Mouse (Mus musculus): ENCODE measurements around the gene Ttc22.
A peak's percentile ranks its signal among the peaks of the same experiment; 100 is the strongest.

The Ttc22 gene

DNA sequence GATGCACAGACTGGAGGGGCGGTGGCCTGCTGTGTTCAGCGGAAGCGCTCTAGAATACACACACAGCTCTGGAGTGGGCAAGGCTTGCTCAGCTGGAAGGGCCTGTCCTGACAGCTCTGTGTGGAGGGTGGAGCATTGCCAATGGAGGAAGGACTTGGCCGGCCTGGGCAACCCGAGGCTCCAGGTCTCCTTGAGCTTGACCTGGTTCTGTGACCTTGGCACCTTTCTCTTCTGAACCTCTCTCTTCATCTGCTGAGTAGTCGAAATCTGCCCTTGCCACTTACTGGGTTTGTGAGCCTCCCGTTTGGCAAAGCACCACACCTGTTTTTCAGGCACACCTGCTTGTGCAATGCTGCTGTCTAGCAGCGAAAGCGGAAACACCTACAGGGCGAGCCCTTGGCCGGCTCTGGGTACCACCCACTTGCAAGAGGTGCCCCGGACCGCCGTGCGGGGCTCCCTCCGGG, at the start of gene Ttc22:
Gene Ttc22 (plus strand): TSS at position 403 of the 464 bp plus-strand sequence.
- DNase-seq (ENCODE audit: low spot score): peak; percentile 56

DNA sequence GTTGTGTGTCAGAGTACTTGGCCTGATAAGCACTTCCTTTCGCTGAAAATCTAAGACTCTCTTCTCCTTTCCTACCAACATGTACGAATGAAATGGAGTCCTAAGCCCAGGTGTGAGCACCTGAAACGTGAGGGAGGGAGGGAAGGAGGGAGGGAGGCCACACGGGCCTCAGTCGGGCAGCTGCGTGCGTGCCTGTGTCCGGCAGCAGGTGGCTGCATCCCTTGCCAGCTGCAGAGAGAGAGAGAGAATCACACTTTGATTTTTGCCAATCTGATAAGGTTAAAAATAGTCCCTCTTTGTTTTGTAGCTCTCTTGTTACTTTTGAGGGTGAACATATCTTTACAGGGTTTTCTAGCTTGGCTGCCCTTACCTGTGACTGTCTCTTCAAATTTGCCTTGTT, 47.2 kb upstream of the Ttc22 start:
- no peak for DNase-seq (ENCODE audit: low spot score)

DNA sequence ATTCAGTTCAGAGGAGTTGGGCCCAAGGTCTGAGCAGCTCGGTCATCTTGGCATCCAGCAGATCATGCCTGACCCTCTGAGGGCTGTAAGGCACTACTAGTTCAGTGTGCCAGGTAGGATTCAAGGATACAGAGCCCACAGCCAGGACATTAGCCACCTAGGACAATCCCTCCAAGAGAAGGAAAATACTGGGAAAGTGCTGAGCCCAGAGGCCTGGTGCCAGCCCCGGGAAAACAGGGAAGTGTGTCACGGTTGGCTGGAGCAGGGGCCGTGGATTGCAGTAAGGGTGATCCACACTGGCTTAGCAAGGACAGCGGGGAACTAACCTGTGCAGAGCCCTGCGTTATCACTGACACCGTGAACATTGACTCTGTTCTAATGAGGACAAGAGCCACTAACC, 44.7 kb upstream of the Ttc22 start:
- no peak for DNase-seq (ENCODE audit: low spot score)

DNA sequence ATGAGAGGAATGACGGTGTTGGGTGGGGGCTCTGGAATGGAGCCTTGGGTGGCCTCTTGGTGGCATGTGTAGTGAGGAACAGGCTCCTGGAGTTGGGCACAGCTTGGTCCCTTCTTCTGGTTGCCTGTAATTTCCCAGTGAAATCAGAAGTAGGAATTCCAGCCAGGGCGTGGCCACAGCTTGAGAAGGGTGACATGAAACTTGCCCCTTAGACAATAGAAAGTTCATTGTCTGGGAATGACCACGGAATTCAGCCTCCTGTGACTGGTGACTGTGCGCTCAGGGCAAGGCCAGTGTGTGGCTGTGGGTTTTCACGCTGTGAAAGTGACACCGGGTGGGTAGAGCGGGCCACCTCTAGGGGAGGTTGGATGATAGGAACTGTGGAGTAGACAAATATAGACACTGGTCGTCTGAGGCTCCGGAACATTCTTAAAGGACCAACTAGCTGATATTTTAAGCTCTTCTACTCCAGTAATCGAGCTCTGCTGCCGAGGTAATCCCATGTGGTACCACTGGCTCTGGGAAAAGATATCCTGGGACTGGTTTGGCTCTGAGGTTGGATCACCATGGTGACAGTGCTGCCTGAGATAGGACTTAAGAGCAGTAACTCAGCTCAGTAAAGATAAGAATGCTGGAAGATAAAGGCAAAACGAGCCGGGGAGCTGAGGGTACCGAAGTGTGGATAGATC, 40.9 kb upstream of the Ttc22 start:
- no peak for DNase-seq (ENCODE audit: low spot score)

DNA sequence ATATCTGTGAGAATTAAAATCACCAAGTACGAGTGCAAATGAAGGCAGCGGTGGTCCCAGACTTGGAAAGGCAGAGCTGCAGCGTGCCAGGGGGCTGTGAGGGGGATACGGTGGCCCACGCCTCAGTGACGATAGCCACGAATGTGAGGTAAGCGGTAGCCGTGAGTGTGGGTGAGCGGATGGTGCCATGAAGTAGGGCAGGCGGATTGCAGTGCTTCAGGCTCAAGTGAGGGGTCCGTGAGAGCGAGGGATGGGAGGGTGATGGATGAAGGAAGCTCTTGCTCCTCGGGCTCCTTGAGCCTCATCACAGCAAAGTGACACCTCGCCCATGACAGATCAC, 40.4 kb upstream of the Ttc22 start:
- no peak for DNase-seq (ENCODE audit: low spot score)

DNA sequence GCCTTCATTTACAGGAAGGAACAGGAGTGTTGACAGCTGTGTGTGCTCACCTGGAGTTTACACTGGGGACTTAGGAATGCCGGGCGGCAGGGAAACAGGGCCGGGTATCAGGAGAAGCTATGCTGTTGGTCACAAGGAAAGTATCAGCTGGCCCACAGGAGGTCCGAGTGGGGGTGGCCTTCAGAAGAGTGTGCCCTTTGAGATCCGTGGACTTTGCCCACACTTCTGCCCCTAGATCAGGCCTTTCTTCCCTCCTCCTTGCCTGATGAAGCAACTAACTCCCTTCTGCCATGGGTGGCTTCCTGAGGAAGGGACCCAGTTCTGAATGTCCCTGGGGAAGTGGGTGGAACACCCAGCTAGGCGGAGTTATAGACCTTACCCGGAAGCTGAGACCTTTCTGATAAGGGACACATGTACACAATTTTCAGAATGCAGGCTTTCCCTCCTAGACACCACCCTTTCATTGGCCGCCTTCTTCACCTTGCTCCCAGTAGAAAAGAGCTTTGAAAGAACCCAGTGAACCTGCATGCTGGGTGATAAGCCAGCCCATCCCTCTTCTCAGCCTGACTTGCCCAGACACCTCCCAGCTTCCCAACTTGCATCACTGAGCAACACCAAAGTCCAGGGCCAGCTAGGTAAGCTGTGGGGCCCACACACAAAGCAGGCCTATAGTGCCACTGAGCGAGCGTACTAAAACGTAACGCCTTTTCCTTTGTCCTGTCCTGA, 39.6 kb upstream of the Ttc22 start:
- no peak for DNase-seq (ENCODE audit: low spot score)

DNA sequence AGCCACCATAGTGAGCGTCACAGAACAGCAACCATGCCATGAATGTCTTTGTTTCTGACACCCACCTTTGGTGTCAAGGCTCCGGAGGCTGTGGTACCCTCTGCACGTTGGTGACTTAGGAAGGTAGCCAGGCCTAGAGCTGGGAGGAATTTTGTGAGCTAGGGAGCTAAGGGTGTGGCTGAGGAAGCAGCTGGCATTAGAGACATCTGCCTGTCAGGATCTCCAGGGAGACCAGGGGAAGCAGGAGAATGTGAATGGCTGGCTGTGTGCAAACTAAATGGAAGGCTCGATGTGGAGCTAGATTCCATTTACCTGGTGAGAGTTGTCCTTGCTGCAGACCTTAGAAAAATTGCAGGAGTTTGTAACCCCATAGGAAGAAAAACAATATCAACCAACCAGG, 37.6 kb upstream of the Ttc22 start:
- no peak for DNase-seq (ENCODE audit: low spot score)

DNA sequence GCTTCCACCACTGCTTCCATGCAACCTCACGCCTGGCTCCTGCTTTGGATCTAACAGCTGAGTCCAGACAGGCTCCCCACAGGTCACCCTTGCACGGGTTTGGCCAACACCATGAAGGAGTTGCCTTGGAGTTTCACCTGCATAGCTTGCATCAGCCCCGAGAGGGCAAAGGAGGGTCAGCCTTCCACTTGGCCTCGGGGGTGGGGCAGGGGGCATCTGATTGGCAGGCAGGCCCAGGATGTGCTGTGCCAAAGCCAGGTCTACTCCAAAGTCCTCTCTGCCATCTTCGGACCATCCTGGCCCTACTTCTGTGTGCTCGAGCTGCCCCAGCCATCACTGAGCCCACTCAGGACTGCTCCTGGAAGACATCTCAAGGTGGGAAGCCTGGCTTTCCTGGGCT, 35.2 kb upstream of the Ttc22 start:
- no peak for DNase-seq (ENCODE audit: low spot score)

DNA sequence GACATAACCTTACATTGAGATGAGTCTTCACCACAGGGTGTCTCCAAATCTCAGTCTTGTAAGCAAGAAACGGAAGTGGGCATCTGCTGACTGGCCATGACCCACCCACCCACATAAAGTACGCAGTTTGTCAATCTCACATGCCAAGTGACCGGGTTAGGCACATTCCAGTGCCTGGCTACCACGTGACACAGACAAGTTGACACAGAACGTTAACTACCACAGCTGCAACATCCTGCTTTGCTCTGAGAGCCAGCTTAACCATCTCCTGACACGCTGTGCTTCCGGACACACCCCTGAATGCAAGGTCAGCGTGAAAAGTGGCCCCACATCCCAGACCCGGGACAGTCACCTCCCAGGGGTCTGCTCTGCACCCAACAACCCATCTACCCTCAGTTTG, 32.1 kb upstream of the Ttc22 start:
- DNase-seq (ENCODE audit: low spot score): peak; percentile 32

DNA sequence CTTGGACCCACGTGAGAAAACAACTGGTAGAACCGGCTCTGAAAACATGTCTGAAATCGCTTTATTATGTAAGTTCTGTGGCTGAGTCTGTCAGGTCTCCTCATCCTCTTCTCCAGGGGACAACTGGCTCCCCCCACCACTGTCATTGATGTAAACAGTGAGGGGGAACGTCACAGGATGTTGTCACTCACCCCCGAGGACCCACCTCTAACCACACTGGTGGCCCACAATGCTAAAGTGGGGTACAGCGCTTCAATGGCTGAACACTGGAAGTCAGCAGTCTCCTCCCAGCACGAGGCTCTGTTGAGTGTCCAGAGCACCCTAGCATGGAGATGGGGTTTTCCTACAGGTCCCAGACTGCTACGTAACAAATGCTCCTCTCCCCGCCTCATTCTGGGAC, 31.4 kb upstream of the Ttc22 start:
- DNase-seq (ENCODE audit: low spot score): no peak

DNA sequence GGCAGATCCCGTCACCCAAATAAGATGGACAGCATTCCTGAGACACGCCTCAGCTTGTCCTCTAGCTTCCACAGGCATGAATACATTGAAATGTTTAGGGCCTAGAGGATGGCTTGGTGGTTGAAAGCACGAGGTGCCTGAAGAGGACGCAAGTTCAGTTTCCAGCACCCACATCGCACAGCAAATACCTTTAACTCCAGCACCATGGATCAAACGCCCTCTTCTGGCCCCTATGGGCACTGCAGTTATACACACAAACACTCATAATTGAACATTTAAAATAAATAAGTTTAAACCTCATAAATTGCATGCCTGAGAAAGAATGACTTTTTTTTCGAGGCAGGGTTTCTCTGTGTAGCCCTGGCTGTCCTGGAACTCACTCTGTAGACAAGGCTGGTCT, 28.6 kb upstream of the Ttc22 start:
- no peak for DNase-seq (ENCODE audit: low spot score)

DNA sequence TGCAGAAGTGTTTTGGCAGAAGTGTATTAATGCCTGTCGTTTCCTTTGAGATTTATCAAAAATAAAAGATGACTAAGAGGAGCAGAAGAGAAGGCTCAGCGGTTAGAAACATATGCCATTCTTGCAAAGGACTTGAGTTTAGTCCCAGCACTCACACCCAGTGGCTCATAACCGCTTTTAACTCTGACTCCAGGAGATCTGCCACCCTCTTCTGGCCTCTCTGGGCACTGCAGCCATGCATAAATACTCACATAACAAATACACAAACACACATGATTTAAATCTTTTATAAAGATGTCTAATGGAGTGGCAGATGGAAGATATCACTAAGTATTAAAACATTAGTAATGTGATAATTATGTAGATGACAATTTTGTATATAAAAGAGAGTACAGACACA, 26.0 kb upstream of the Ttc22 start:
- no peak for DNase-seq (ENCODE audit: low spot score)

DNA sequence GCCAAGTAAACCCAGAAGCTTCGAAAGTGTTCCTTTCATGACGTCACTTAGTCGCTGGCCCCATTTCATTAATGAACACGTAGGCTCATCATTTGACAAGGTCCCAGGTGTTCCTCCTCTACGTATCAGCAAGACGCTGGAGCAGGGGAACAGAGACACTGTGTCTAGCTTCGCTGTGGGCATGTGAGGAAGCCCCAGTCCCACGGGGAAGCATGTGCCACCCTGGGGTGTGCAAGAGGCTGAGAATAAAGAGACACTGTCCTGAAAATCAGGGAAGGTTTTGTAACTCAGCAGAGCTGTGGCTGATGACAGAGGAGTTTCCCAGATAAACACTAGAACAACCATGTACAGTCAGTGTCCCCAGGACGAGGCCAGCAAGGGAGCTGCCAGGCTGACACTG, 25.2 kb upstream of the Ttc22 start:
- DNase-seq (ENCODE audit: low spot score): no peak

DNA sequence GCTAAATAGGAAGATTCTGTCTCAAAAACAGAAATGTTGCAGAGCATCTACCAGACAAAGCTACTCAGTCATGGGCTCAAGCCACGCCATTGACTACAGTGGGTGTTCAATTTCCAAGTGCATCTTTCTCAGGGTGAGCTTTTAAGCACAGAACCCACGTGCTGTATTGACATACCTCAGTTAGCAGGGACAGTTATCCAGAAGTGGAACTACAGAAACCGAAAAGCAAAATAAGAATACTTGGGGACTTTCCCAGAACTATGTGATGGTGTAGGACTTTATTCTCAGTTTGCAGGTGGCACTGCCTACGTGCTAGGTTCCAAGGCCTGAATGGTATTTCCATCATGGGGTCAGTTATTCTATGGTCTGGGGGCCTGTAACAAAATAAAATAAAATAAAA, 24.5 kb upstream of the Ttc22 start:
- no peak for DNase-seq (ENCODE audit: low spot score)

DNA sequence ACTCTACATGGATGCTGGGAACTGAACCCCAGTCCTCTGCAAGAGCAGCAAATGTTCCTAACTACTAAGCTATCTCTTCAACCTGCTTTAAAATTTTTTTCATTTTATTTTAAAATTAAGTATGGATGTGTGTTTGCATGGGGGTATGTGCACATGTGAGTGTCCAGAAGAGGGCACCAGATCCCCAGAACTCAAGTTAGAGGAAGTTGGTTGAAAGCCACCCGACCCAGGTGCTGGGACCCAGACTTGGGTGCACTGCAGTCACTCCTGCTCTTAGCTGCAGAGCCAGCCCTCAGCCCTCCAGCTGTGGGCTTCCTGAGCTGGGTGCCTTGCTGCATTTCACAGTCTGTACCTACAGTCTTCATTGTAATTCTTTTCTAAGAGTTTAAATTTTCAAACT, 22.8 kb upstream of the Ttc22 start:
- no peak for DNase-seq (ENCODE audit: low spot score)

DNA sequence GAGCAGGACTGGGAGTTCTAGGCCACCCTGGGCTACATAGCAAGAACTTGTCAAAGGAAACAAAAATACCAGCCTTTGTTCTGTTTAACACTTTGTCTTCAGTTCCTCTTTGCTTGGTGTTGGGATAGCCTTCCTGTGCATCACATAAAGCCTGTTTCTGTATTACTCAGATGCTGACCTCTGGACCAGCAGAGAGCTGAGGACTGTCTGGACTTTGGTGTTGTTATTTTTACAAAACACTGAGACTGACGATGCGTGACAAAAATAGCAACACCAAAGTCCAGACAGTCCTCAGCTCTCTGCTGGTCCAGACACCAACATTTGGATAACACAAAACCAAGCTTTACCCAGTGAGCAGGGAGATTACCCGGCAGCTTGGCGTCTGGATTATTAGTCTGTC, 21.5 kb upstream of the Ttc22 start:
- no peak for DNase-seq (ENCODE audit: low spot score)

DNA sequence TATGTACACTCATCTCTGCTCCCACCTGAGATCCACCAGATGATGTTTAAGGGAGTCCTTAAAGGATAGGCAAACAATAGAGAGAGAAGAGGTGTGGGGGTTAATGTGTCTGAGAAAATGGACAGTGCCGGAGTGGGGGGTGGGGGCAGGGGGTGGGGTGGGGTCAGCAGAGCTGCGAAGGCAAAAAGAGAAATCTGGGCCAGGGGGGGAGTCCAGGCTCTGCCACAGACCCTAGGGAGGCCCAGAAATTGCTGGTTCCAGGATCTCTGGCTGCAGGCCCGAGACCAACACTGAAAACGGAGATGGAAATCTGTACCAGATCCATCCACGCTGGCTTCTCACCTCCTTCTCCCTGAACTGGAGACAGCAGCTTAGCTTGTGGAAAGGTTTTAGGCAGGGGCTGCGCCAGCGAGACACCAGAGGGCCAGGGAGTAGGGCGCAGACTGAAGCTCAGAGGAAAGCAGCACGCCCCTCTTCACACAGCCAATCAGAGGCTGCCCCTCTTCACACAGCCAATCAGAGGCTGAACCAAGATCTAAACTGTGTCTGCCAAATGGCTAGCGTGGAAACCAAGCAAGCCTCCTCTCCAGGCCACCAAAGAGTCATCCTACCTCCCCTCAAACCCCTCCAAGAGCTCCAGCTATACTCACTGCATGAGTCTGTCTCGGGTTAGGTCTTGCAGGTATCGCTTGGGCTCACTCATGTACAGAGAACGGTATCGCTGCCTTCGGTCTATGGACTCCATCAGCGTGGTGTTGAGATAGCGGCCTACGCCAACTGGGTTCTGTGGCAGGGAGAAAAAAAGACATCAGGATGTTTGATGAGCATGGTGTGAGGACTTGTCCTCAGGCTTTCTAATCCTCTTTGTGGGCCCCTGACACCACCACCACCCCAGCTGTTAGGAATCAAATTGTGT, 15.3 kb upstream of the Ttc22 start:
- no peak for DNase-seq (ENCODE audit: low spot score)

DNA sequence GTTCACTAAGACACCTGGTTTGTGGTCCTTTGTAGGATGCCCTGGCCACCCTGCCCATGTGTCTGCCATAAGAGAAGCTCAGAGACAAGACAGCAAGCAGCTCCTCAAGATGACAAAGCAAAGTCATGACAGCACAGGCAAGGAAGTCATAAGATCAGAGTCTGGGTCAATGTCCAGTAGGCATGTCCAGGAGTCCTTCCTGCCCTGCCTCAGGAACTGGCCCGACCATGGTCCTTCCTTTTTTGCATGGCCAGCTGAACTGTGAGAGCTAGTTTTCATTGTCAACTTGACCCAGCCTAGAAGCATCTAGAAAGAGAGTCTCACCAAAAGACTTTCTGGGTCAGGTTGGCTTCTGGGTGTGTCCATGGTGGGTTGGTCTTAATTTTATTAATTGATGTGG, 14.3 kb upstream of the Ttc22 start:
- no peak for DNase-seq (ENCODE audit: low spot score)

DNA sequence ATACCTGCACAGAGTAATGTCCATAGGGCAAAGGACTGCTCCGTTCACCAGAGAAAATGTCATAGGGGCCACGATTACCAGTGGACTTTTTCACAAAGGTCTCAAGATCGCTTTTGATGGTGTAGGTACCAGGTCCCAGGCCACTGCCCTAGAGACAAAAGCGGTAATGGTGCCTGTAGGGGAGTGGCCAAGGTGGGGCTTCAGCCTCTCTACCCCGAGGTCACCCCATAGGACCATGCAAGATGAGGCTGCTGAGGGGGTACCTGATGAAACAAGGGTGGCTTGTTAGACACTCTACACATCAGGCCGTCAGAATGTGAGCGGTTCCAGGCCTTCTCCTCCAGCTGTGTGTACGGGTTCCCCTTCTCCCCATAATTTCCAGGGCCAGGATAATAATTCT, 9.1 kb upstream of the Ttc22 start:
- no peak for DNase-seq (ENCODE audit: low spot score)

DNA sequence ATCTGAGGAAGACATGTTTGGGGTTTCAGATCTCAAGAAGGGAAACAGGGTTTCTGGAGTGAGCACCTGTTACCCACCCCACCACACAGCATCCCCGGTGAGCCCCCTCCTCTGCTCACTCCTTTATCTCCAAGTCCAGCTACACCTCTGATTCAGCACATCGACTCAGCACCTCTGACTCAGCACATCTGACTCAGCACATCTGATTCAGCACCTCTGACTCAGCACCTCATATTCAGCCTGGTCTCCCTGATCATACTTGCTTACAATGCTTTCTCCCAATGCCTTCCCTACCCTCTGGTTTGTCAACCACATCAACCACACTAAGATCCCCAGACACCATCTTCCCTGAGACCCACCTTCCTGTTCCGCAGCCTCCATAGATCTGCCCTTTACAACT, 8.7 kb upstream of the Ttc22 start:
- DNase-seq (ENCODE audit: low spot score): no peak

DNA sequence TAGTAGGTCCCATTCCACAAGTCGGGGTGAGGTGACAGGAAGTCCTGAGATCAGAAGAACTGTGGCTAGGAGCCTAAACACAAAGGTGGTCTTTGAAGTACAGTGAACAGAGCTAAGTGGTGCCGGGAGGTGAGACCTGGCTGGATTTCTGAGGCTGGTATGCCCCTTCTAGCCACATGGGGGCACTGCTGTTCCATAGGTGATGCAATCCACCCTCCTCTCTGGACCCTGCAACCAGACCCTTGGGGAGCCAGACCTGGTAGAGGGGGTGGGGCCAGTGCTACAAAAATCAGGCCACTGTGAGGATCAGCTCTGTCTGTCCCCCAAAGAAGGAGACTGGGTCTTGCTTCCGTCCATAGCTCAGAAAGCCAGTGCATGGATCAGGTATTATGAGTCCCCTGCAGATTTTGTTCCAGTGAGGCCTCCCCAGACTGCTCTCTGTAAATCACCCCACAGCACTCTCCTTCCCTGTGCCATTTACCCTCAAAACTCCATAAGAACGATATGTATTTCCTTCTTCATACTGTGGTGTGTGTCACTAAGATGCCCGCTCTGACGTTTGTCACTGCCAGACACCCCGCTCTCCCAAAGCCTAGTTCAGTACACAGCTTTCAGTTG, 7.9 kb upstream of the Ttc22 start:
- DNase-seq (ENCODE audit: low spot score): peak; percentile 65

DNA sequence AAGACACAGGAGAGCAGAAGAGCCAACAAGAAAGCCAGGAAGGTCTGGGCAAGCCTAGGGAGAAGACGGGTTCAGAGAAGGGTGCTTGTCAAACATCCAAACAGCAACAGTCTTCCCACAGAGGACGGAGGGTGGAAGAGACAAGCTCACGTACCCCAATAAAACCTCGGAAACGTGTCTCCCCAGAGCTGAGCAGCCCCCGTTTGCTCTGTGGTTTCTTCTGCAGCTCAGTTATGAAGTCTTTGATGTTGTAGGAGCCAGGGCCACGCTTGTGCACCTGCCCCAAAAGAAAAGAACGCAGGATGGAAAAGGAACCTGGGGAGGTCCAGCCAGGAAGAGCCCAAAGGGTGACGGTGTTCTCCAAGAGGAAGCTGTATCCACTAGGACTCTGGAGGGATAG, 7.4 kb upstream of the Ttc22 start:
- no peak for DNase-seq (ENCODE audit: low spot score)

DNA sequence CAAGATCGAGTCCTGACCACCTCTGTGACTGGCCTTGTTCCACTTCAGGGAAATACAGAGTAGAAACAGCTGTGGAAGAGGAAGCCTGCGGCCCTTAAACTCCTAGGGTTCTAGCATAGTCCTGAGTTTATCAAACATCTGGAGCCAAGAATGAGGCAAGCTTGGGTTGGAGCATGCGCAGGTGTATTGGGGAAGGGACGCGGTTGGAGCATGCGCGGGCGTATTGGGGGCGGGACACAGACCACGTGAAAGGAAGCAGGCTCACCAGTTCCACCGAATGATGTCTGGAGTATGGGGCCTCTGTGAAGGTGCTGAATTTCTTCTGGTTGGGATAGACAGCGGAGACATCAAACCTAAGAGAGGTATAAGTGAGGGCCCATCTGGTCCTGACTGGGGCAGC, 6.6 kb upstream of the Ttc22 start:
- DNase-seq (ENCODE audit: low spot score): no peak

All from urinary bladder, postnatal 25 days (tissue).